ENCODE assay signal across 11 mouse cellular contexts in the genomic region with DNA sequence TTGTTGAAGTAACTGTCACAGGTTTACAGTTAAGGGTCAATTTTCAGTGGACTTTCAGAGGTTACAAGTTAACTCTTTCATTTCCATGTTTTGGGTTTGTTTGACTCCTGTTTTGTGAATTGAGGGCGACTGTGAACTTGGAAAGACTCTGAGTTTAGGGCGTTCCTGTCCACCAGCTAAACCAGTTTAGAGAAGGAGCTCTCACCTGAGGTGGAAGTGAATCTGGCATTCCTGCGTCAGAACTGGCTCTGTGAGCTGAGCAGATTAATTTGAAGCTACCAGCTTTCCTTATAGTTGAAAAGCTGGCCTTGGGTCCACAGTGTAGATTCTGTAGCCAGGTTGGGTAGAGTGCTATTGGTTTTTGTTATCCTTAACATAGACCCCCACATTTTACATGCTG. TPM values are rescaled to one million over a fixed set of nuclear protein-coding genes. Genes with fewer than 3 reads are reported as not detected.
DNase-seq lines count a peak whose midpoint lies in the region; ATAC-seq and TF ChIP-seq lines count a peak whose summit lies in the region.
"Had no signal": no experiment of that assay in that cellular context is flagged by ENCODE, and none has a peak within 500 bp of the region (broad histone marks: within the 10 kb centered on the region; RNA-seq: fewer than 3 reads in every experiment).

No protein-coding gene starts in this region.

- intact Hi-C loops in heart, adult 2 months (cut with DNase I), result no loop called here
- intact Hi-C loops in gastrocnemius, postnatal 36 days (cut with DNase I), result no loop called here
- intact Hi-C loops in left cerebral cortex, adult 2 months (cut with DNase I), result loop anchor here (5.0 kb wide), 1 partner anchor 131 kb away; no protein-coding TSS in a partner anchor

- peak overlapping the region; percentile 80 for H3K4me2 ChIP-seq in hindbrain, embryonic 12.5 days (replicated peaks)

- no peak for ATAC-seq in hindbrain, embryonic 12.5 days (ENCODE audit: low FRiP score)

- H3K27me3 ChIP-seq in heart, embryonic 10.5 days (ENCODE audit: insufficient read depth, poor library complexity, severe bottlenecking), result no peaks in the 10 kb centered on the region; the same call in 1 of the 2 replicates
- no peaks in the 10 kb centered on the region for H3K27me3 ChIP-seq in heart, adult 2 months (ENCODE audit: control insufficient read depth, insufficient read depth, low read length)
- no peaks in the 10 kb centered on the region for H3K27me3 ChIP-seq in ES-Bruce4 (ENCODE audit: control insufficient read depth, insufficient read depth, low read length, poor library complexity, severe bottlenecking)
- H3K27me3 ChIP-seq in hindbrain, embryonic 12.5 days, result no peaks in the 10 kb centered on the region

- H3K79me2 ChIP-seq in heart, adult 2 months (replicated peaks; ENCODE audit: control insufficient read depth, insufficient read depth, low read length), result peaks cover 3% of the 10 kb centered on the region

- peaks cover 72% of the 10 kb centered on the region for H3K4me1 ChIP-seq in heart, embryonic 10.5 days
- peaks cover 12% of the 10 kb centered on the region for H3K4me1 ChIP-seq in heart, adult 2 months (ENCODE audit: control insufficient read depth, insufficient read depth, low read length)
- H3K4me1 ChIP-seq in ES-Bruce4 (ENCODE audit: control insufficient read depth, insufficient read depth, low read length), result peaks cover 6% of the 10 kb centered on the region
- peaks cover 45% of the 10 kb centered on the region for H3K4me1 ChIP-seq in hindbrain, embryonic 12.5 days

- TF ChIP-seq CTCF in heart, adult 2 months (IDR thresholded peaks at IDR 0.05), result no peak
- TF ChIP-seq CTCF in ES-Bruce4 (IDR thresholded peaks at IDR 0.05; ENCODE audit: low read depth, low read length), result no peak
- no peak for TF ChIP-seq CTCF in left cerebral cortex, adult 2 months (IDR thresholded peaks at IDR 0.05)

- TF ChIP-seq POLR2A in heart, adult 2 months (IDR thresholded peaks at IDR 0.05; ENCODE audit: insufficient read depth, low read depth, low read length), result no peak
- no peak for TF ChIP-seq POLR2A in ES-Bruce4 (IDR thresholded peaks at IDR 0.05; ENCODE audit: insufficient read depth, low read length)

- peak overlapping the region; percentile 91; the same call in 1 of the 2 replicates for H3K4me3 ChIP-seq in heart, embryonic 10.5 days
- H3K4me3 ChIP-seq in heart, adult 2 months, result no peak overlapping the region
- H3K4me3 ChIP-seq in ES-Bruce4 (ENCODE audit: low read depth, low read length), result peak overlapping the region; percentile 30; the same call in 1 of the 2 replicates
- no peak overlapping the region for H3K4me3 ChIP-seq in hindbrain, embryonic 12.5 days
- H3K4me3 ChIP-seq in left cerebral cortex, adult 2 months, result no peak overlapping the region

- H3K9me3 ChIP-seq in heart, embryonic 10.5 days, result no peaks in the 10 kb centered on the region
- no peaks in the 10 kb centered on the region for H3K9me3 ChIP-seq in ES-Bruce4 (replicated peaks; ENCODE audit: control insufficient read depth, insufficient read depth, low read length, poor library complexity, severe bottlenecking)
- no peaks in the 10 kb centered on the region for H3K9me3 ChIP-seq in hindbrain, embryonic 12.5 days (replicated peaks)

- H3K36me3 ChIP-seq in heart, embryonic 10.5 days, result peaks cover 5% of the 10 kb centered on the region
- H3K36me3 ChIP-seq in heart, adult 2 months (ENCODE audit: control insufficient read depth, insufficient read depth, low read length), result peaks cover 5% of the 10 kb centered on the region; the same call in 1 of the 2 replicates
- H3K36me3 ChIP-seq in ES-Bruce4 (ENCODE audit: control insufficient read depth, insufficient read depth, low read length, poor library complexity, severe bottlenecking), result peaks cover 14% of the 10 kb centered on the region
- H3K36me3 ChIP-seq in hindbrain, embryonic 12.5 days, result no peaks in the 10 kb centered on the region

- 72% methylated on average over 3 of the region's 3 CpGs for WGBS in heart, embryonic 10.5 days
- WGBS in heart, adult 2 months, result 84% methylated on average over 3 of the region's 3 CpGs
- 71% methylated on average over 3 of the region's 3 CpGs for WGBS in hindbrain, embryonic 12.5 days

- H3K9ac ChIP-seq in heart, adult 2 months (ENCODE audit: low read depth, low read length), result no peak overlapping the region
- H3K9ac ChIP-seq in ES-Bruce4 (ENCODE audit: low read depth, poor library complexity, severe bottlenecking), result 0 out of 2 replicates have a peak overlapping the region, but pooled peaks have one; percentile 11
- H3K9ac ChIP-seq in hindbrain, embryonic 12.5 days, result no peak overlapping the region

- no peak overlapping the region for H3K27ac ChIP-seq in heart, embryonic 10.5 days
- no peak overlapping the region for H3K27ac ChIP-seq in heart, adult 2 months
- peak overlapping the region; percentile 93 for H3K27ac ChIP-seq in ES-Bruce4 (ENCODE audit: insufficient read depth, low read length)
- no peak overlapping the region for H3K27ac ChIP-seq in hindbrain, embryonic 12.5 days
- no peak overlapping the region for H3K27ac ChIP-seq in left cerebral cortex, adult 2 months

- no peak for TF ChIP-seq EP300 in heart, adult 2 months (IDR thresholded peaks at IDR 0.05; ENCODE audit: insufficient read depth, low read depth, low read length)
- TF ChIP-seq EP300 in ES-Bruce4 (IDR thresholded peaks at IDR 0.05; ENCODE audit: insufficient read depth, low read depth, low read length), result no peak

- DNase-seq in heart, embryonic 10.5 days (ENCODE audit: low spot score), result no peak
- DNase-seq in heart, adult 2 months, result no peak
- DNase-seq in lung, postnatal 10 days, result peak; percentile 27
- DNase-seq in gastrocnemius, postnatal 36 days, result no peak
- no peak for DNase-seq in left cerebral cortex, adult 2 months (ENCODE audit: extremely low spot score in 1 of 2, low spot score in 2 of 2)
- no peak for DNase-seq in gastrocnemius, postnatal 4 days (ENCODE audit: low spot score in 2 of 2)
- DNase-seq: adrenal gland, adult 8-10 months; cerebellum, postnatal 25 days had no signal

RNA-seq across cellular contexts. Expression of gene Gm20388, which starts 2.5 kb away (rescaled TPM):
- 1.4 and 4.5 TPM in 2 replicates for polyA plus RNA-seq in heart, embryonic 10.5 days (2016; fragmentation: Nextera tagmentation; extraction: Ambion mirVana)
- 1 to 10 TPM in 1 of 2 experiments, not detected in 1; 1.8 TPM for total RNA-seq in heart, adult 2 months (2021)
- polyA plus RNA-seq in heart, adult 2 months (2012; rRNA removed), result 32.3 and 39.0 TPM in 2 replicates
- polyA plus RNA-seq in ES-Bruce4 (2011; ENCODE audit: insufficient read depth, insufficient read length, low read depth, missing spikeins), result 28.1 and 32.5 TPM in 2 replicates
- not detected in 2 replicates for polyA plus RNA-seq in hindbrain, embryonic 12.5 days (2016; fragmentation: Nextera tagmentation; extraction: Ambion mirVana)
- 1 to 10 TPM; 6.8 to 7.8 TPM for total RNA-seq in gastrocnemius, postnatal 36 days (2021)
- 1 to 10 TPM; 2.4 to 2.6 TPM for total RNA-seq in left cerebral cortex, adult 2 months (2021)
- 10 to 100 TPM; 12.8 to 22.8 TPM for total RNA-seq in gastrocnemius, postnatal 4 days (2021)
- polyA plus RNA-seq: neural tube, embryonic 11.5 days had no signal

RNA-seq across cellular contexts. Expression of gene Usp10, which starts 3.0 kb away (rescaled TPM):
- 155 and 187 TPM in 2 replicates for polyA plus RNA-seq in heart, embryonic 10.5 days (2016; fragmentation: Nextera tagmentation; extraction: Ambion mirVana)
- total RNA-seq in heart, adult 2 months (2021), result 10 to 100 TPM; 41.9 to 49.8 TPM
- polyA plus RNA-seq in heart, adult 2 months (2012; rRNA removed), result 51.1 and 58.6 TPM in 2 replicates
- 322 and 385 TPM in 2 replicates for polyA plus RNA-seq in ES-Bruce4 (2011; ENCODE audit: insufficient read depth, insufficient read length, low read depth, missing spikeins)
- polyA plus RNA-seq in hindbrain, embryonic 12.5 days (2016; fragmentation: Nextera tagmentation; extraction: Ambion mirVana), result 137 and 141 TPM in 2 replicates
- 10 to 100 TPM; 51.0 to 57.1 TPM for total RNA-seq in gastrocnemius, postnatal 36 days (2021)
- total RNA-seq in left cerebral cortex, adult 2 months (2021), result 10 to 100 TPM; 86.4 to 88.9 TPM
- total RNA-seq in gastrocnemius, postnatal 4 days (2021), result 10 to 100 TPM; 70.5 to 75.0 TPM

RNA-seq across cellular contexts. Expression of gene Klhl36, which starts 51.1 kb away (rescaled TPM):
- polyA plus RNA-seq in heart, embryonic 10.5 days (2016; fragmentation: Nextera tagmentation; extraction: Ambion mirVana), result 9.6 and 10.1 TPM in 2 replicates
- total RNA-seq in heart, adult 2 months (2021), result 1 to 10 TPM; 2.6 to 2.7 TPM
- polyA plus RNA-seq in heart, adult 2 months (2012; rRNA removed), result 5.7 and 6.0 TPM in 2 replicates
- polyA plus RNA-seq in ES-Bruce4 (2011; ENCODE audit: insufficient read depth, insufficient read length, low read depth, missing spikeins), result 3.0 and 3.2 TPM in 2 replicates
- 12.2 and 12.8 TPM in 2 replicates for polyA plus RNA-seq in hindbrain, embryonic 12.5 days (2016; fragmentation: Nextera tagmentation; extraction: Ambion mirVana)
- total RNA-seq in gastrocnemius, postnatal 36 days (2021), result 1 to 10 TPM; 1.0 to 1.4 TPM
- 1 to 10 TPM; 7.2 to 8.9 TPM for total RNA-seq in left cerebral cortex, adult 2 months (2021)
- total RNA-seq in gastrocnemius, postnatal 4 days (2021), result 1 to 10 TPM; 4.0 to 4.8 TPM

Comparison
In these comparisons a context has a peak if more than half of its experiments do, and no peak if none do; other contexts are left out.
1. H3K4me3 ChIP-seq: peak in heart, embryonic 10.5 days (single experiment) and ES-Bruce4 (single experiment); none in heart, adult 2 months (single experiment), hindbrain, embryonic 12.5 days (single experiment) and left cerebral cortex, adult 2 months (single experiment).